Mouse (Mus musculus): ENCODE results near the gene Zcchc12.

DNA sequence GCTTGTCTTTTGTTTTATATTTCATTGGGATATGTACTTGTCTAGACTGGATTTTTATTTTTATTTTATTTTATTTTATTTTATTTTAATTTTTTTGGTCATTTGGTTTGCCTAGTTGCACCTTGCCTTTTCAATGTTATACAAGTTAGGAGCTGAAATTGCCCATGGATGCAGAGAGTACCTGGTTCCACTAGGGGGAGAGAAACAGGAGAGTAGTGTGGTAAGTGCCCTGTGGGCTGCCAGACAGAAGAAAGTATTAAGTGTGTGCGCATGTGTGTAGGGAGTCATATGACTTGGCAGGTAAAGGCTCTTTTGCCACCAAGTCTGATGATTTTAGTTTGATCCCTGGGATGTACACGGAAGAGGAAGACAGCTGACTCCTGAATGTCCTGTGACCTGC, 13.8 kb downstream of the Zcchc12 start:
- TF ChIP-seq CTCF (IDR thresholded peaks at IDR 0.05; ENCODE audit: borderline replicate concordance, insufficient read depth, low read depth, low read length): no peak
- no peak for TF ChIP-seq POLR2A (IDR thresholded peaks at IDR 0.05; ENCODE audit: borderline replicate concordance, insufficient read depth, low read length)
